Mouse (Mus musculus): ENCODE measurements around the gene Nfix. TPM values are rescaled to one million over a fixed set of nuclear protein-coding genes. Genes with fewer than 3 reads are reported as not detected.

Nfix gene
- polyA plus RNA-seq, 1 experiment, result 1.2 TPM

GRCm38 (mm10) chr8:84797256-84797797 is 2.8 kb downstream of the Nfix start:
- H3K4me1 ChIP-seq (ENCODE audit: control insufficient read depth, insufficient read depth, low read length), result no peaks in the 10 kb centered on the region
- H3K27me3 ChIP-seq (ENCODE audit: control insufficient read depth, insufficient read depth, low read length, poor library complexity, severe bottlenecking), result peaks cover 17% of the 10 kb centered on the region
- H3K9me3 ChIP-seq (replicated peaks; ENCODE audit: control insufficient read depth, insufficient read depth, low read length, poor library complexity, severe bottlenecking), result no peaks in the 10 kb centered on the region
- no peaks in the 10 kb centered on the region for H3K36me3 ChIP-seq (ENCODE audit: control insufficient read depth, insufficient read depth, low read length, poor library complexity, severe bottlenecking)
- no peak overlapping the region for H3K4me3 ChIP-seq (ENCODE audit: low read depth, low read length)
- H3K9ac ChIP-seq (ENCODE audit: low read depth, poor library complexity, severe bottlenecking), result no peak overlapping the region
- TF ChIP-seq CTCF (IDR thresholded peaks at IDR 0.05; ENCODE audit: low read depth, low read length) (no peak), POLR2A (IDR thresholded peaks at IDR 0.05; ENCODE audit: insufficient read depth, low read length) (no peak), EP300 (IDR thresholded peaks at IDR 0.05; ENCODE audit: insufficient read depth, low read depth, low read length) (no peak)
- no peak overlapping the region for H3K27ac ChIP-seq (ENCODE audit: insufficient read depth, low read length)

DNA sequence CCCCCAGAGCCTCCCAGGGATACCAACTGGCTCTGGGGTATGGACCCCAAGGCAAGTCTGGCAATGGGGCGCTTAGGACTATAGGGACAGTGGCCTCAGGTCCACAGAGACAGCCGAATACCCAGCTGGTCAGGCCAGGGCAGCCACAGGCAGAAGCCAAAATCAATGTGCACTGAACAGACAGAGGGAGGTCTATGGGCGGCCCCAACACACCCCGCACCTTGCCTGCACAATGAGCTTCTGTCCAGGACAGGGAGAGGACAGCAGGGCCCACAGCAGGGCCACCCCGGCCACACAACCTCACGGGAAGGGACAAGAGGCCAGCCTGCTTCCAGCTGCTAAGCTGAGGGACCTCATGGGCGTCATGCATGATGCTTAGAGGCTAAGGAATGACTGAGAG is 5.7 kb downstream of the Nfix start:
- no peak overlapping the region for H3K4me3 ChIP-seq (ENCODE audit: low read depth, low read length)
- H3K9ac ChIP-seq (ENCODE audit: low read depth, poor library complexity, severe bottlenecking), result no peak overlapping the region
- no peaks in the 10 kb centered on the region for H3K9me3 ChIP-seq (replicated peaks; ENCODE audit: control insufficient read depth, insufficient read depth, low read length, poor library complexity, severe bottlenecking)
- H3K27ac ChIP-seq (ENCODE audit: insufficient read depth, low read length), result no peak overlapping the region
- TF ChIP-seq EP300 (IDR thresholded peaks at IDR 0.05; ENCODE audit: insufficient read depth, low read depth, low read length) (no peak), POLR2A (IDR thresholded peaks at IDR 0.05; ENCODE audit: insufficient read depth, low read length) (no peak), CTCF (IDR thresholded peaks at IDR 0.05; ENCODE audit: low read depth, low read length) (no peak)
- H3K27me3 ChIP-seq (ENCODE audit: control insufficient read depth, insufficient read depth, low read length, poor library complexity, severe bottlenecking), result peaks cover 8% of the 10 kb centered on the region
- H3K36me3 ChIP-seq (ENCODE audit: control insufficient read depth, insufficient read depth, low read length, poor library complexity, severe bottlenecking), result no peaks in the 10 kb centered on the region
- H3K4me1 ChIP-seq (ENCODE audit: control insufficient read depth, insufficient read depth, low read length), result no peaks in the 10 kb centered on the region

- Histone ChIP-seq H3K27ac (ENCODE audit: insufficient read depth, low read length) (no peak overlapping the region), H3K4me3 (ENCODE audit: low read depth, low read length) (no peak overlapping the region), H3K4me1 (ENCODE audit: control insufficient read depth, insufficient read depth, low read length) (no peaks in the 10 kb centered on the region), H3K36me3 (ENCODE audit: control insufficient read depth, insufficient read depth, low read length, poor library complexity, severe bottlenecking) (no peaks in the 10 kb centered on the region), H3K9me3 (replicated peaks; ENCODE audit: control insufficient read depth, insufficient read depth, low read length, poor library complexity, severe bottlenecking) (no peaks in the 10 kb centered on the region), H3K9ac (ENCODE audit: low read depth, poor library complexity, severe bottlenecking) (no peak overlapping the region), H3K27me3 (ENCODE audit: control insufficient read depth, insufficient read depth, low read length, poor library complexity, severe bottlenecking) (0 out of 2 replicates have a peak, but pooled peaks cover 4% of the 10 kb centered on the region)
- TF ChIP-seq EP300 (IDR thresholded peaks at IDR 0.05; ENCODE audit: insufficient read depth, low read depth, low read length), result no peak
- TF ChIP-seq CTCF (IDR thresholded peaks at IDR 0.05; ENCODE audit: low read depth, low read length), result no peak
- no peak for TF ChIP-seq POLR2A (IDR thresholded peaks at IDR 0.05; ENCODE audit: insufficient read depth, low read length)
Measured at GRCm38 (mm10) chr8:84793791-84794485, 6.2 kb downstream of the Nfix start.

DNA sequence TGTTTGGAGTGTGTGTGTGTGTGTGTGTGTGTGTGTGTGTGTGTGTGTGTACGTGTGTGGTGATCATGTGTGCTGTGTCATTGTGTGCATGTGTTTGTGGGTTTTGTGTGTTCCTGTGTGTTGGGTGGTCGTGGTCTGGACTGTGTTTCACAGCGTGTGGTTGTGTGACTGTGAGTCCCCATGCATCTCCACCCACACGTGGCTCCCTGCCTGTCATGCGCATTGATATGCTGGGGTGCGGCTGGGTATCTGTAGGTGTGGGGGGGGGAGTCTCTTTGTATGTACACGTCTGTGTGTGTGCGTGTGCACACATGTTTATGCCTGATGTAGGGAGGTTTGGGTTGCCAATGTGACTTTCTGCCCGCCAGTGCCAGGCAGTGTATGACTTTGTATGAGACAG is 7.0 kb downstream of the Nfix start:
- TF ChIP-seq POLR2A (IDR thresholded peaks at IDR 0.05; ENCODE audit: insufficient read depth, low read length), result no peak
- no peak for TF ChIP-seq EP300 (IDR thresholded peaks at IDR 0.05; ENCODE audit: insufficient read depth, low read depth, low read length)
- no peak for TF ChIP-seq CTCF (IDR thresholded peaks at IDR 0.05; ENCODE audit: low read depth, low read length)
- H3K9me3 ChIP-seq (replicated peaks; ENCODE audit: control insufficient read depth, insufficient read depth, low read length, poor library complexity, severe bottlenecking), result no peaks in the 10 kb centered on the region
- H3K36me3 ChIP-seq (ENCODE audit: control insufficient read depth, insufficient read depth, low read length, poor library complexity, severe bottlenecking), result no peaks in the 10 kb centered on the region
- no peak overlapping the region for H3K4me3 ChIP-seq (ENCODE audit: low read depth, low read length)
- no peak overlapping the region for H3K27ac ChIP-seq (ENCODE audit: insufficient read depth, low read length)
- no peaks in the 10 kb centered on the region for H3K27me3 ChIP-seq (ENCODE audit: control insufficient read depth, insufficient read depth, low read length, poor library complexity, severe bottlenecking)
- H3K9ac ChIP-seq (ENCODE audit: low read depth, poor library complexity, severe bottlenecking), result no peak overlapping the region
- H3K4me1 ChIP-seq (ENCODE audit: control insufficient read depth, insufficient read depth, low read length), result no peaks in the 10 kb centered on the region

GRCm38 (mm10) chr8:84792429-84792947 is 7.7 kb downstream of the Nfix start:
- H3K27ac ChIP-seq (ENCODE audit: insufficient read depth, low read length), result no peak overlapping the region
- no peaks in the 10 kb centered on the region for H3K4me1 ChIP-seq (ENCODE audit: control insufficient read depth, insufficient read depth, low read length)
- no peak overlapping the region for H3K4me3 ChIP-seq (ENCODE audit: low read depth, low read length)
- TF ChIP-seq CTCF (IDR thresholded peaks at IDR 0.05; ENCODE audit: low read depth, low read length) (no peak), POLR2A (IDR thresholded peaks at IDR 0.05; ENCODE audit: insufficient read depth, low read length) (no peak), EP300 (IDR thresholded peaks at IDR 0.05; ENCODE audit: insufficient read depth, low read depth, low read length) (no peak)
- H3K27me3 ChIP-seq (ENCODE audit: control insufficient read depth, insufficient read depth, low read length, poor library complexity, severe bottlenecking), result no peaks in the 10 kb centered on the region
- H3K9me3 ChIP-seq (replicated peaks; ENCODE audit: control insufficient read depth, insufficient read depth, low read length, poor library complexity, severe bottlenecking), result no peaks in the 10 kb centered on the region
- H3K36me3 ChIP-seq (ENCODE audit: control insufficient read depth, insufficient read depth, low read length, poor library complexity, severe bottlenecking), result no peaks in the 10 kb centered on the region
- no peak overlapping the region for H3K9ac ChIP-seq (ENCODE audit: low read depth, poor library complexity, severe bottlenecking)

DNA sequence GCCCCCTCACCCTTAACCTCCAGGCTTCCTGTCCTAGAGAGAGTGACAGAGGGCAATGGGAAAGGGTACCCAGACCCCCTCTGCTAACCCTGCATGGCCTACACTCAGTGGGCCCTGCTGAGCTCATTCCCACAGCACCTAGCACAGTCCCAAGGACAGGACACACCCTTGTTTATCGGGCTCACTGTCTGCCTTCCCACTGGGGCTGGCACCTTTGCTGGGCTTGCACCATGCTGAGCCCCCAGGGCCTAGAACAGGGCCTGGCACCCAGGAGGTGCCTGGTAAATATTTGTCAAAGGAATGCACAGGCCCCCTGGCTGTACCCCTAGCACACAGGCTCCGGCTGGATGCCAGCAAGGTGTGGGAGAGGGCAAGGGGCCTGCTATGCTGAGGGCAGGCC is 9.6 kb downstream of the Nfix start:
- Histone ChIP-seq H3K27me3 (ENCODE audit: control insufficient read depth, insufficient read depth, low read length, poor library complexity, severe bottlenecking) (peaks cover 8% of the 10 kb centered on the region; the same call in 1 of the 2 replicates), H3K9me3 (replicated peaks; ENCODE audit: control insufficient read depth, insufficient read depth, low read length, poor library complexity, severe bottlenecking) (no peaks in the 10 kb centered on the region), H3K27ac (ENCODE audit: insufficient read depth, low read length) (no peak overlapping the region), H3K9ac (ENCODE audit: low read depth, poor library complexity, severe bottlenecking) (no peak overlapping the region), H3K4me1 (ENCODE audit: control insufficient read depth, insufficient read depth, low read length) (no peaks in the 10 kb centered on the region), H3K4me3 (ENCODE audit: low read depth, low read length) (no peak overlapping the region), H3K36me3 (ENCODE audit: control insufficient read depth, insufficient read depth, low read length, poor library complexity, severe bottlenecking) (no peaks in the 10 kb centered on the region)
- TF ChIP-seq EP300 (IDR thresholded peaks at IDR 0.05; ENCODE audit: insufficient read depth, low read depth, low read length) (no peak), CTCF (IDR thresholded peaks at IDR 0.05; ENCODE audit: low read depth, low read length) (no peak), POLR2A (IDR thresholded peaks at IDR 0.05; ENCODE audit: insufficient read depth, low read length) (no peak)

Data from ES-Bruce4 (cell line).